Mouse (Mus musculus) c-Kit-positive CD71-positive TER-119-negative erythroid progenitor cells, embryonic 14.5 days (primary cell): Measurements from ENCODE around the gene Gm20441.

ENCODE experiments used
- DNase-seq: peaks from one replicate; pipeline ENCODE4 v3.0.0-alpha.2; 2013; ENCODE audit warnings: low read depth

The Gm20441 gene

DNA sequence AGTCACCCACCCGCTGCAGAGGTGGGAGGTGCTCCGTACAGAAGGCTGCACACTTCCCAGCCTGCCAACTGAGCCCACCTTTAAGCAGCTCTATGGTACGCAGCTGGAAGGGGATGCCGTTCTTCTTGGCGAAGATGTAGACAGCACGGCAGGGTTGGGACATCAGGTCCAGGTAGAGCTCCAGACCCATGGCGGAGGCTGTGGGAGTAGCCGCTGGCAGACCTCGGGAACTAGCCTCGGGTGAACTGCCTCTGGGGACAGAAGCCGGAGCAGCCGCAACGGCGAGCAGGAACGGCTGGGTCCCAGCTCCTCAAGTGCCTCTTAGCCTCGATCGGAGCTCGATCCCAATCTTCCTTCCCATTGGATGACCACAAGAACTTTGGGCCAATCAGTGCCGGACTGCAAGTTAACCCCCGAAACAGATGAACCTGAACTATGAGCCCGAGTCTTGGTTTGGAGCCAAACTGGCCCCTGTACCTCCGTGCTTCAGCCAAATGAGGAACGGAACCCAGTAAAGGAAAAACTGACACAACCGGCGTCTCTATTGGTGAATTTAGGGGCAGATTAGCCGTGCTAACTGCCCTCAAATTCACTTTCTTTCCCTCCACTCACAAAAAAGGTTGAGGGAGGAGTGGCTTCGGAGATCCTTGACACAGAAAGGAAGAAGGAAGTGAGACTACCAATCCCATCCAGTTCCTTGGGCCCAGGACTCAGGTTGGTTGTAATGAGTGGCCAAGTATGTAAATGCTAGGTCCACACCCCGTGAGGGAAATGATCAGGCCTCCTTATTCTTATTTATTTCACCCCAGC, at the start of gene Gm20441, which contains the start of gene Gstt3:
TSS of gene Gm20441 (minus strand) at position 186 of the 810 bp plus-strand sequence.
TSS of gene Gstt3 (minus strand) at position 646 of the 810 bp plus-strand sequence.
- no peak for DNase-seq

DNA sequence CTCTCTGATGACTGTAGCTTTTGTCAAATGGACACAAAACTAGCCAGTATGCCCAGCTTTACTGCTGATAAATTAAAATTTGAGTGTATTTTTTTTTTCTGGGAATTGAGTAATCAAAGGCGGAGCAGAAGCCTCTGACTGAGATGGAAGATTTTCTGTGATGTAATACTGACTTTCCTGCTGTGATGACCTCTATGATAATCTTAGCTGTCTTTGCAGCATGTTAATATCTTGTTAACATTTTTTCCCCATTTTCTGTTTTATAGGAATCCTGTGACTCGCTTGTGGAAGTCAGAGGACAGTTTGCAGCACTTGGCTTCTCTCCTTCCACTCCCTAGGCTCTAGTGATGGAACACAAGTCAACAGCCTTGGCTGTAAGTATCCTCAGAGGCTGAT, 49.5 kb upstream of the Gm20441 start:
- no peak for DNase-seq

DNA sequence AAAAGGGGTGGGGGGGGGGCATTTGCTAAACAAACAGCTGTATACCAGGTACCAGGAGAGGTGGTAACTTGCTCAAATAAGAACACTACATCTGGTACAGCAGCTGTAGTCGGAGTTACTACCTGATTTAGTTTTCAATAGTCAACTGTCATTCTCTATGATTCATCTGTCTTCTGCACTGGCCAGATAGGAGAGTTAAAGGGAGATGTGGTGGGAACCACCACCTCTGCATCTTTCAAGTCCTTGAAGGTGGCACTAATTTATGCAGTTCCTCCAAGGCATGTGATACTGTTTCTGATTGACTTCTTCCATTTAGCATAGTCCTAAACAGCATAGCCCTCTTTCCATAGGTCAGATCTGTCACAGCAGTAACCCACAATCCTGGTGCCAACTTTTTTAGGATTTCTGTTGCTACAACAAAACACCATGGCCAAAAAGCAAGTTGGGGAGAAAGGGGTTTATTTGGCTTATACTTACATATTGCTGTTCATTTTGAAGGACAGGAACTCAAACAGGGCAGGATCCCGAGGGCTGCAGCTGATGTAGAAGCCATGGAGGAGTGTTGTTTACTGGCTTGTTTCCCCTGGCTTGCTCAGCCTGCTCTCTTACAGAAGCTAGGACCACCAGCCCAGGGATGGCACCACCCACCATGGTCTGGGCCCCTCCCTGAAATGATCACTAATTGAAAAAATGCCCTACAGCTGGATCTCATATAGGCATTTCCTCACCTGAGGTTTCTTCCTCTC, 48.9 kb upstream of the Gm20441 start:
- DNase-seq = no peak

DNA sequence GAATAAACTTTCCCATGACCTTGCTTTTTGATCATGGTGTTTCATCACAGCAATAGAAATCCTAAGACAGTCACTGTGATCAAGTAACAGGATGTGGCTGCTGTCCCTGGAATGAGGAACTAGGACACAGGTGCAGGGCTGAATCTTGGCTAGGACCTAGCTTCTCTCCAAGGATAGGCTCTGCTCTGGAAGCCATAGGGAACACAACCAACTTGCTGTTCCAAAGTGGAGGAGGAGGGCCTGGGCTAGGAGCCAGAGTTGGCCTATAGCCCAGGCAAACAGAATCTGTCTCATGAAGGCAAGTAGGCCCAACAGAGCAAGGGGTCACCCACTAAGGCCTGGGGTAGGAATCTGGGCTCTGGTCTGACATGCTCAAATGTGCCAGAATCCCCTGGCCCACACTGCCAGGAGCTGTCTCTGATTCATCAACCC, 47.8 kb upstream of the Gm20441 start:
- DNase-seq = no peak

DNA sequence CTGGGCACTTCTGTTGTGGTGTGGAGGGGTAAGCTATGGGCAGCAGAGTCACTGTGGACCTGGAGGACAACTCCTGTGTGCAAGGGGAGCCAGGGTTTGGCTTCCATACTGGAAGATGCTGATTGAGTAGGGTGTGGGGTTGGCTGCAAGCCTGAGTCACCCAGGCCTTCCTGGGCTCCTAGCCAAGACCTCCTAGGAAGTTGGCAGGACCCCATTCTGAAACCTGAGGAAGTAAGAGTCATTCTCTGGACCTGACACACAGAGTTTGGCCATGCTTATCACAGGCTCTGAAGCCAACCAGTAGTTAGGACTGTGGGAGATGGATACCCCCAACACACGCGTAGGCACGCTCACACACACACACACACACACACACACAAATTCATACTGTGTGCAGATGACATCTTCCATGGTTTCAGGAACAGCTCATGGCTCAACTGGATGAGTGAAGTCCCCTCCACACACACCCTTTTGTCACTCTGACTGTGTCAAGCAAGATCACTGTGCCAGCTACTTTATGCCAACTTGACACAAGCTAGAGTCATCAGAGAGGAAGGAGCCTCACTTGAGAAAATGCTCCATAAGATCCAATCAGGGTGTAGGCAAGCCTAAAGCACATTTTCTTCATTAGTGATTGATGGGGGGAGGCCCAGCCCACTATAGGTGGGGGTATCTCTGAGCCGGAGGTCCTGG, 47.1 kb upstream of the Gm20441 start:
- DNase-seq = no peak

DNA sequence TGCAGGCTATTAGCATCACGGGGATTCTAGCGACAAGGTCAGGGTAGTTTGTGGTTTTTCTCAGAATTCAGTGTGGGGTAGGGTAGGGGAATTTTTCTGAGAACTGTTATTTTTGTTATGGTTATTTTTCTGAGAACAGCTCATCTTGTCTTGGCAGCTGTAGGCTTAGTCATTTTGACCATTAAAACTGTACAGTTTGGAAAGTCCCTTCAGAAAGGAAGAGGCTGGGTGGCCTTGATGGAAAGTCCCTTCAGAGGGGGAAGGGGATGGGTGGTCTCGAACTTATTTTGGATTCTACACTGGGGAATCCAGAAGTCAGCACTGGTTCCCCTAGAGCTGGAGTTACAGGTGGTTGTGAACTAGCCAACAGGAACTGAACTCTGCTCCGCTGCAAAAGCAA, 43.8 kb upstream of the Gm20441 start:
- no peak for DNase-seq

DNA sequence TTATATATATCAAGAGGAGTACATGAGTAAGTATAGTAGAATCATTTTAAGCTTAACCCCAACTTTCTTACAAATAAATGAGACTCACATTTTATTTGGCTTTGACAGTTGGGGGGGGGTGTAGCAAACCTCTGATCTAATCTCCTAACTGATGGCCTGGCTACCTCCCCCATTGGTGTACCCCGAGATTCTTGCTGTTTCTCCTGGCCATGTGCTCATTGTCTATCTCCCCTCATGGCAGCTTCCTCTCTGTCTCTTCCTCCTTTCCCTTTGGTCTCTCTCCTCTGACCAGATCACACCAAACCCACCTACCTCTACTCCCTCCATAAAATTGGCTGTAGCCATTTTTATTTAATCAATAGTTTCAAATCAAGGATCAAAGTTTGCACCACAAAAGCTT, 43.0 kb upstream of the Gm20441 start:
- DNase-seq = no peak

DNA sequence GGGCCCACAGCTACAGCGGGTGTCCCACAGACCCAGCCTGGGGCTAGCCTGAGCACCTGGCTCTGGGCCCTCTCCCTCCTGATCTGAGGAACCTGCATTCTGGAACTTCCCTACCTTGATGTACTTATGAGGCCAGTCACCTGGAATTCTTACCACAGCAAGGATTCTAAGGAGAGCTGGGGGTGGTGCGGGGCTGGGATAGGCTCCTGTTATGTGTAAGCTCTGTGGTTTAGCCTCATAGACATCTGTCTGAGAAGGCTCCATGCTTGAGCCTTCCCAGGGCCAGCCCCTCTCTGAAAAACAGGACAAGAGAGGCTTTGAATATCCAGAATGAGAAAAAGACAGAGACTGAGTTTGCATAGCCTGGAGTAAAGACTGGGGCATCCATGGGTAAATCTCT, 41.7 kb upstream of the Gm20441 start, which contains the start of gene Gstt4:
TSS of gene Gstt4 (minus strand) at position 101 of the 400 bp plus-strand sequence.
- no peak for DNase-seq

DNA sequence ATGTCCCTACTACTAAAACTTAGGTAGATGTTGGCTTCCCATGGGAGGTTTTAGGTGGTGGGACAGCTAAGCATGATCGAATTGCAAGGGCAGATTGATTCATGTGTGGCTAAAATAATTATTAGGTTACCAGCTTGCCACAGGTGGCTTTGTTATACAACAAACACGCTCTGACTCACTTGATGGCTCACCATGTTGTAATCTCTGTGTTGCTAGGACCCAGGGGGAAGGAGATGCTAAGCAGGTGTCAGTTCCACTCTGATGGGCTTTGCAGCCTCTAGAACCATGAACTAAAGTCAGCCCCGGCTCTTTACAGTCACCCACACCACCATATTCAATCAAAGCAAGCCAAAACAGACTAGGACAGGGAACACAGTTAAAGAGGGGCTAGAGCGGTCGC, 39.1 kb upstream of the Gm20441 start:
- no peak for DNase-seq

DNA sequence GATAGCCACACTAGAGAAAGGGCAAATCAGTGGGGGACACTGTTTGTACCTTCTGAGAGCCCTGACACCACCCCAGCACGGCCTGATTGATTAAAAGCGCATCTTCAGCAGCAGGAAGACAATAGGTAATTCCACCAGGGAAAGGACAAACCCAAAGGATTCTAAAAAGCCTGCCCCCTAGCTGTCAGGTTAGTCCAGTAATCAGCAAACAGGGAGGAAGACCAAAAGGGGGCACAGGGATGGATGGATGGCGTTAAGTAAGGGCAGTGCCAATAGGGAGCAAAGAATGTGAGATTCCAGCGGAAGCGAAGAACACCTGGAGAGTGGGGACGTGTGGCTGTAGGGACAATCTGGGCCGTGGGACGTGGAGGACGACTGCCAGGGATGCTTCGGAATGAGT, 37.9 kb upstream of the Gm20441 start:
- DNase-seq = no peak

DNA sequence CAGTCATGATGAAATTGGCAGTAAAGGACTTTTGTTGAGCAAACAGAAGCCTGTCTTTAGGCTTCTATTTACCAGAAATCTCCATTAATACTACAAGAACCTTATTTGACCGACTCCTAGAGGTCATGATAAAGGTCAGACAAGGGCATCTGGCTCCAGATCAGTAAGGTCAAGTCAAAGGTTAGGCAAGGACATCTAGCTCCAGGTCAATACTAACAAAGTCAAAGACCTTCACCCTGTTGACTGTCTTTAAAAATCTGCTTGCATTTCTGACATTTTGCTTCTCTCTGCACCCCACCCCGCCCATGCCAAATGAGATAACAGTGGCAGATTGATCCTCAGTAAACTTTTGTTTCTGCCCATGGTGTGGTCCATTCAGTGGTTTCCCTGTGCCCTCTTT, 23.5 kb upstream of the Gm20441 start:
- DNase-seq = no peak

DNA sequence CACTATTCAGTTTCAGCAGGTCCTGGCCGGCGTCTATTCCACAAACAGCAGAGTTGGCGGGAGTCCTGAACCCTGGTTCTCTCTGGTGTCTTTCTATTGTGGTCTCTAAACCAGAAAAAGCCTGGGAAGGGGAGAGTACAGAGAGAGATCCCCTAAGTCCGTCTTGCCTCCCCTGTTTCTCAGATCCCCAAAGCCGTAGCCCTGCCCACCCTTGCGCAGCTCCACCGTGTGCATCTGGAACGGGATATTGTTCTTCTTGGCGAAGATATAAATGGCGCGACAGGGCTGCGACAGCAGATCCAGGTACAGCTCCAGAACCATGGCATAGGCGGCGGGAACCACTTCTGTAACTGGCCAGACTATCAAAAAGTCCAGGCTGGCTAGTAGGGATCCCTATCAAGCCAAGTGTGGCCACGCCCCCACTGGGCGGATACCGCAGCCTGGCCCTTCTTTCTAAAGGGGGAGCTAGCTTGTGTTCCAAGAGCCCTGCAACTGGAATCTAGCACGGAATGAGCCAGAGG, 17.5 kb upstream of the Gm20441 start, which contains the start of gene Gstt1:
TSS of gene Gstt1 (minus strand) at position 409 of the 521 bp plus-strand sequence.
- DNase-seq = peak; percentile 51

DNA sequence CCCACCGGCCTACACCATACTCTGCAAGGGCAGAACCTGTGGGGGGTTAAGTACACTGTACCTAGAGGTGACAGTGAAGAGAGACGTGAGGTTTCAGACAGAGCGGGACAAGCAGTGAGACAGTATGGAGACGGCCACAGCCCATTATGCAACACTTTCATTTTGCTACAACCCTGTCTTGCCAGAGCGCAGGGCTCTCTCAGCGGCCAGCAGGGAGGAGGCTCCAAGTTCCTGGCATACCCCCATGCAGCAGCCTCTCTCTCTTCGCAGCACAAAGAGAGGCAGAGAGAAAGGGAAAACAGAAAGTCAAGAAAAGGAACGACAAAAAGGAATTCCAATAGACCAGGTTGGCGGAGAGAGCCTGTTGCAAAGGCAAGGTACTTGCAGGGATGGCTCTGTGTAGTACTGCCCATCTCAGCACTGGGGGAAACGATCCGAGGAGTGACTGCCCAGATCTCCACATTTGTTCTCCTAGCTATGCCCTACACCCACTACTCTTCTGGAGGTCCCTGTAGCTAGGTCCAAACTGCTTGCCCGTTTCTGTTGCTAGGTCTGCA, 16.9 kb upstream of the Gm20441 start:
- no peak for DNase-seq

DNA sequence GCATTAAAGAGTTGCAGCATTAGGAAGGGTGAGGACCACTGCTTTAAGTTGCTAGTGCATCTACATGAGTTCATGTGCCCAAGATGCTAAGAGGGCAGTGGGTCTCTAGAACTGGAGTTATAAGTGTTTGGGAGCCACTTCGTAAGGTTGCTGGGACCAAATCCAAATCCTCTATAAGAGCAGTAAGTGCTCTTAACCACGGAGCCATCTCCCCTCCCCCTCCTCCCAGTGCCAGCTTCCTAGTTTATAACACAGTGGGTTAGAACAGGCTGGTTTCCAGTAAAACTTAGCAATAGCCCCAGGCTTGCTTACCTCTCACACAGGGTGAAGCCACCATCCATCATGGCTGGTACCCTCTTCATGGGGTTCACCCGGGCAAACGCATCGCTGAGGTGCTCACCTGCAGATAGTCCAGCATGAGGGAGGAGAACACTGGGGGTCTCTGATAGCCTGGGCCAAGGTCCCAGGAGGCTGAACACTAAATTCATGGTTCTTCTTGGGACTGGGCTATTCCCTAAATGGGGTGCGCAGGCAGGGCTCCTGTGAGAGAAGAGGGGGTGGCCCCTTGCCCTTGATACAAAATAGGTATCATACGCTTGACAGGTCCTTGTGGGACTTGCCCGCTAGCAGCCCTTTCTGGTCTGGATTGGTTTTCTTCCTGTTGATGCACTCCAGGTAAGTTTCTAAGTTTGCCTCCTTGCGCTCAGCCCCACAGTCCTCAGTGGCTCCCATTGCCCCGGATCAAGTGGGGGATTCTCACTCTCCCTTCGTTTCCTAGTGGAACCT, 16.2 kb upstream of the Gm20441 start:
- no peak for DNase-seq

DNA sequence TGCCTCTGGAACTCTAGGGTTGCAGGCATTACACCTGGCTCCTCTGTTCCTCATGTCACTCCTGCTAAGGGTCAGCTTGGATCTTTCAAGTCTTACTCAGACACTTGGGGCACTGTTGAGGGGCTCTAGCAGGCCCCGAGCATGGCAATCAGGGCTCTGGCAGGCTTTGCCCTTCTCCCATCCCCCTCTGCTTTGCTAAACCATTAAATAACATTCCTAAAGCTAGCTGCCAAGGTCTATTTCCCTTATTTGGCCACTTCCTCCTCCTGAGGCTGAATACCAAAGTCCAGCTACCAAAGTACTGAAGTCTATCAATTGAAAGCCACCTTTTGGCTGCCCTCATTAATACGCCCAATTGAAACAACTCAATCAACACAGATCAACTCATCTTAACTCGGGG, 14.1 kb upstream of the Gm20441 start:
- no peak for DNase-seq

DNA sequence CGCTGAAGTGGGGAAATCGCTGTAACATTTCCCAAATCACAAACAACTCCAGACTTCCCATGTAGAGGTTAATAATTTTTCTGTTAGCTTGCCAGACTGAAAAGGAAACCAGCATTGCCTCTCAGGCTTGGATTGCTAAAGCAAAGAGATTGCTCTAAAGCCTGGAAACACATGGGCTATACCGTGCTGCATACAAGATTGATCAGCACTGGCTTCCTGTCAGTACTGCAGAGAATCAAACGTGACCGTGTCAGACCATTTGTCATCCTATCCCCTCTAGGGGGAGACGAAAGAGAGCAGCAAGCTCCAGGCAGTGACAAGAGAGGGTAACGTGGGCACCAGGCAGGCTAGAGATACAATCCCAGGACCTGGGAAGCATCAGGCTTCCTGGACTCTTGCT, 10.0 kb upstream of the Gm20441 start:
- DNase-seq = no peak

DNA sequence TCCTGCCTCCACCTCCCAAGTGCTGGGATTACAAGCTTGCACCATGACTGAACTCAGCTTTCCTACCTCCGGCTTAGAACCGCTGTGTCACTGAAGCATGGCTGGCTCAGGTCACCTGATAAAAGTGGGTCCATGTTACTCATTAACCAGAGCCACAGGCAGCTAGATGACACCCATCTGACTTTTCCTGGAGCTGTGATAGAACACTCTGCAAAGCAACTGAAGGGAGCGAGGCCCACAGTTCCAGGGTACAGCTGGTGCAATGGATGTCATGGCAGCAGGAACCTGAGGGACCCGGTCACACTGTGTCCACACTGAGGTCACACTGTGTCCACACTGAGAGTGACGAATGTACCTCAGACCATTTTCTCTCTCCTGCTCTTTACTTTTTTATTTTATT, 9.1 kb upstream of the Gm20441 start:
- DNase-seq = no peak

DNA sequence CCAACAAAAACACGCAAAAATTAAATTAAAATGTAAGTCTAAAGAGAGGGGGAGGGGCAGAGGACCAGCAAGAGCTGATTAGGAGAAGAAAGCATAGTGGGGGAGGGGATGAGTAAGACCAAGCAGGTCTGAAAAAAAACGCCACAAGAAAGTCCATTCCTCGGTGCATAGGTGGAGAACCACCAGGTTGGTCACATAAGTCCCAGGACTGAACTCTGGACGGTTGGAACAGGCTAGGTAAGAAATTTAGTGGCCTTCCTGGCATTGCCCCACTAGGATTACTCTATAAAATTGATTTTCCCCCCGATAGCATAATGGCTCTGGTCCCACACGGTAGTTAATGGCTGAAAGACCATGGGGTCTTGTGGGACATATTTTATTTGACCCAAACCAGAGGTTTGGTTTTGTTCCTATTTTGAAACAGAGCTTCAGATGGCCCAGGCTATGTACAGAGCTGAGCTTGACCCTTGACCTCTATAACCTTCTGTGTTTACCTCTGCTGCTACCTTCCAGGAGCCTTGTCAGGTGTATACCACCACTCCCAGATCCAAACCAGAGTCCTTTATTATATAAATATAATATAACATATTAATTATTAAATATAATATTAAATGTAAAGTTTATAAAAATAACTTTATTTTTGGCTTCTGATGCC, 8.5 kb upstream of the Gm20441 start:
- DNase-seq = no peak

DNA sequence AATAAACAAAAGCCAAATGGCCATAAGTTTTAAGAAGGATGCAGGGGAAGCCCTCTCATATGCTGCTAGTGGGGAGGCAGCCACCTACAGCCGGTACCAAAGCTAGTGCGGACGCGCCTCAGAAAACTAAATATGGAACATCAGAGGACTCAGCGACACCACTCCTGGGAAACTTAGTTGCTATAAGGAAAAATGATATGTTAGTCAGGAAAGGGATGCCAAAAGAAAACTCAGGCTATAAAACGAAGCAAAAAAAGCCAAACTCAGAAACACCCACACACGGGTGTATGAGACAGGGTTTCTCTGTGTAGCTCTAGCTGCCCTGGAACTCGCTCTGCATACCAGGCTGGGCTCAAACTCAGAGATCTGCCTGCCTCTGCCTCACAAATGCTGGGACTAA, 7.5 kb upstream of the Gm20441 start:
- DNase-seq = no peak

DNA sequence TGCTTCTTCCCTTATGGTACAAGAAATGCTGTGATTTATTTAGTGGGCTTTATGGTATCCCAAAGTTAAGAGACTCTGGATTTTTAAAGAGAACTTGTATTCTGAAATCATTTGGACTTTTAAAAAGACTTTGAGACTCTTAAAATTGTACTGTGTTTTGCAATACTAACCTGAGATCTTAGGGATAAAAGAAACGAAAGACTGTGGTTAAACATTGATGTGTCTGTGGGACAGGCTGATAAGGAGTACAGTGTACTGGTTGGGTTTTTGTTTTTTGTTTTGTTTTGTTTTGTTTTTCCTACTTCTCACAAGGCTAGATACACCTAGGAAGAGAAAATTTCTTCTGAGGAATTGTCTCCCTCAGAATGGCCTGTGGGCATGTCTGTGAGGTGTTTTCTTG, 4.7 kb upstream of the Gm20441 start:
- DNase-seq = no peak
